29 mouse cellular contexts compared by ENCODE assay signal in genomic region chr5:24527780-24528179, GRCm38 (mm10). TPM values are rescaled to one million over a fixed set of nuclear protein-coding genes. Genes with fewer than 3 reads are reported as not detected.
DNase-seq lines count a peak whose midpoint lies in the region; ATAC-seq and TF ChIP-seq lines count a peak whose summit lies in the region.
"Had no signal": no experiment of that assay in that cellular context is flagged by ENCODE, and none has a peak within 500 bp of the region (broad histone marks: within the 10 kb centered on the region; RNA-seq: fewer than 3 reads in every experiment).

No protein-coding gene starts in this region.

- H3K9ac ChIP-seq in limb, embryonic 11.5 days (ENCODE audit: low read length) = no peak overlapping the region
- no peak overlapping the region for H3K9ac ChIP-seq in hindbrain, embryonic 14.5 days
- H3K9ac ChIP-seq in neural tube, embryonic 12.5 days = no peak overlapping the region
- no peak overlapping the region for H3K9ac ChIP-seq in lung, postnatal 0 days (replicated peaks; ENCODE audit: low read depth)
- H3K9ac ChIP-seq: limb, embryonic 13.5 days; midbrain, embryonic 15.5 days; stomach, embryonic 15.5 days had no signal

- no peak for TF ChIP-seq CTCF in left cerebral cortex, adult 2 months (IDR thresholded peaks at IDR 0.05)
- TF ChIP-seq CTCF in lung, postnatal 0 days (IDR thresholded peaks at IDR 0.05) = no peak

- peak; percentile 40 for DNase-seq in limb, embryonic 11.5 days (ENCODE audit: low spot score)
- DNase-seq in limb, embryonic 10.5 days (ENCODE audit: low spot score) = no peak
- no peak for DNase-seq in hindbrain, embryonic 14.5 days (ENCODE audit: low spot score)
- DNase-seq in left cerebral cortex, adult 2 months (ENCODE audit: extremely low spot score in 1 of 2, low spot score in 2 of 2) = no peak
- no peak for DNase-seq in lung, postnatal 0 days (ENCODE audit: low spot score)
- DNase-seq: adrenal gland, postnatal 25 days; B cell, adult 2 months; cerebellum, adult 18-20 months; cerebellum, postnatal 14 days; gastrocnemius, adult 2 months; heart, postnatal 14 days; kidney, adult 9 months; kidney, postnatal 10 days; lung, postnatal 4 days; right cerebral cortex, postnatal 25 days had no signal

- intact Hi-C loops in left cerebral cortex, adult 2 months (cut with DNase I) = no loop called here

- WGBS in limb, embryonic 11.5 days = 17% methylated on average over 6 of the region's 6 CpGs
- WGBS in limb, embryonic 10.5 days = 15% methylated on average over 6 of the region's 6 CpGs
- 15% methylated on average over 6 of the region's 6 CpGs for WGBS in hindbrain, embryonic 14.5 days
- 14% methylated on average over 6 of the region's 6 CpGs for WGBS in neural tube, embryonic 12.5 days
- 16% methylated on average over 6 of the region's 6 CpGs for WGBS in lung, postnatal 0 days

- peaks cover 8% of the 10 kb centered on the region for H3K4me1 ChIP-seq in limb, embryonic 11.5 days (ENCODE audit: control insufficient read depth, insufficient read depth, low read length)
- peaks cover 18% of the 10 kb centered on the region for H3K4me1 ChIP-seq in limb, embryonic 10.5 days
- H3K4me1 ChIP-seq in hindbrain, embryonic 14.5 days (replicated peaks; ENCODE audit: control insufficient read depth, insufficient read depth, low read length) = peaks cover 16% of the 10 kb centered on the region; the same call in 1 of the 2 replicates
- peaks cover 29% of the 10 kb centered on the region for H3K4me1 ChIP-seq in neural tube, embryonic 12.5 days
- 0 out of 2 replicates have a peak, but pooled peaks cover 5% of the 10 kb centered on the region for H3K4me1 ChIP-seq in lung, postnatal 0 days (ENCODE audit: insufficient read depth, low read depth, low read length)

- no peaks in the 10 kb centered on the region for H3K9me3 ChIP-seq in limb, embryonic 11.5 days (ENCODE audit: control insufficient read depth, low read length)
- H3K9me3 ChIP-seq in limb, embryonic 10.5 days (replicated peaks) = no peaks in the 10 kb centered on the region
- no peaks in the 10 kb centered on the region for H3K9me3 ChIP-seq in hindbrain, embryonic 14.5 days (ENCODE audit: control insufficient read depth, low read length)
- no peaks in the 10 kb centered on the region for H3K9me3 ChIP-seq in neural tube, embryonic 12.5 days
- no peaks in the 10 kb centered on the region for H3K9me3 ChIP-seq in lung, postnatal 0 days (ENCODE audit: low read length)
- H3K9me3 ChIP-seq: embryonic facial prominence, embryonic 12.5 days; limb, embryonic 13.5 days; megakaryocyte, embryonic 14.5 days; midbrain, embryonic 15.5 days; stomach, embryonic 15.5 days had no signal

- no peaks in the 10 kb centered on the region for H3K36me3 ChIP-seq in limb, embryonic 11.5 days (ENCODE audit: control insufficient read depth, insufficient read depth, low read length)
- H3K36me3 ChIP-seq in limb, embryonic 10.5 days = no peaks in the 10 kb centered on the region
- no peaks in the 10 kb centered on the region for H3K36me3 ChIP-seq in hindbrain, embryonic 14.5 days (replicated peaks; ENCODE audit: control insufficient read depth, insufficient read depth)
- H3K36me3 ChIP-seq in neural tube, embryonic 12.5 days = no peaks in the 10 kb centered on the region
- no peaks in the 10 kb centered on the region for H3K36me3 ChIP-seq in lung, postnatal 0 days (ENCODE audit: insufficient read depth, low read length)
- H3K36me3 ChIP-seq: embryonic facial prominence, embryonic 12.5 days; limb, embryonic 13.5 days; midbrain, embryonic 15.5 days; stomach, embryonic 15.5 days had no signal

- no peak overlapping the region for H3K4me3 ChIP-seq in limb, embryonic 11.5 days (ENCODE audit: low read depth, low read length)
- no peak overlapping the region; the same call in 1 of the 2 replicates for H3K4me3 ChIP-seq in limb, embryonic 10.5 days
- no peak overlapping the region for H3K4me3 ChIP-seq in hindbrain, embryonic 14.5 days (replicated peaks; ENCODE audit: low read length)
- no peak overlapping the region for H3K4me3 ChIP-seq in neural tube, embryonic 12.5 days
- H3K4me3 ChIP-seq in left cerebral cortex, adult 2 months = no peak overlapping the region
- H3K4me3 ChIP-seq in lung, postnatal 0 days (ENCODE audit: low read depth, low read length) = no peak overlapping the region

- no peak for TF ChIP-seq EP300 in lung, postnatal 0 days (IDR thresholded peaks at IDR 0.05)

- no peak for ATAC-seq in limb, embryonic 11.5 days (ENCODE audit: insufficient number of reproducible peaks, low FRiP score, low TSS enrichment, low read depth)
- no peak for ATAC-seq in hindbrain, embryonic 14.5 days (ENCODE audit: low FRiP score)
- no peak for ATAC-seq in neural tube, embryonic 12.5 days (ENCODE audit: low FRiP score, low read depth)
- ATAC-seq in lung, postnatal 0 days = no peak
- ATAC-seq: midbrain, embryonic 15.5 days had no signal

- H3K27me3 ChIP-seq in limb, embryonic 11.5 days (ENCODE audit: control insufficient read depth, insufficient read depth, low read length) = peaks cover 75% of the 10 kb centered on the region
- peaks cover 98% of the 10 kb centered on the region for H3K27me3 ChIP-seq in limb, embryonic 10.5 days (ENCODE audit: low read depth, poor library complexity, severe bottlenecking)
- H3K27me3 ChIP-seq in hindbrain, embryonic 14.5 days (ENCODE audit: control insufficient read depth, insufficient read depth, low read length) = peaks cover 83% of the 10 kb centered on the region
- H3K27me3 ChIP-seq in neural tube, embryonic 12.5 days (replicated peaks) = peaks cover 68% of the 10 kb centered on the region
- H3K27me3 ChIP-seq in lung, postnatal 0 days (replicated peaks; ENCODE audit: insufficient read depth, low read length) = peaks cover 62% of the 10 kb centered on the region

- no peak overlapping the region for H3K27ac ChIP-seq in limb, embryonic 11.5 days (replicated peaks; ENCODE audit: low read depth, low read length)
- H3K27ac ChIP-seq in limb, embryonic 10.5 days = no peak overlapping the region
- no peak overlapping the region for H3K27ac ChIP-seq in hindbrain, embryonic 14.5 days
- no peak overlapping the region for H3K27ac ChIP-seq in neural tube, embryonic 12.5 days
- no peak overlapping the region for H3K27ac ChIP-seq in left cerebral cortex, adult 2 months
- no peak overlapping the region for H3K27ac ChIP-seq in lung, postnatal 0 days (ENCODE audit: low read length)
- H3K27ac ChIP-seq: embryonic facial prominence, embryonic 12.5 days; gastrocnemius, adult 2 months; limb, embryonic 13.5 days; midbrain, embryonic 15.5 days; stomach, embryonic 15.5 days had no signal

- H3K4me2 ChIP-seq in limb, embryonic 11.5 days (ENCODE audit: low read depth, severe bottlenecking) = no peak overlapping the region
- H3K4me2 ChIP-seq in hindbrain, embryonic 14.5 days (replicated peaks) = peak overlapping the region; percentile 24; the same call in 1 of the 2 replicates
- H3K4me2 ChIP-seq in neural tube, embryonic 12.5 days (replicated peaks) = peak overlapping the region; percentile 90
- H3K4me2 ChIP-seq in lung, postnatal 0 days (replicated peaks; ENCODE audit: low read depth, low read length) = no peak overlapping the region

RNA-seq across cellular contexts. Expression of gene Gbx1, which starts 0.8 kb away (rescaled TPM):
- 0.04 TPM in 1 of 2 replicates, not detected in the other for polyA plus RNA-seq in limb, embryonic 11.5 days (2014; fragmentation: Nextera tagmentation; extraction: Ambion mirVana)
- 0.04 TPM in 1 of 2 replicates, not detected in the other for polyA plus RNA-seq in limb, embryonic 10.5 days (2016; fragmentation: Nextera tagmentation; extraction: Ambion mirVana)
- 3.3 and 4.9 TPM in 2 replicates for polyA plus RNA-seq in hindbrain, embryonic 14.5 days (2014; fragmentation: Nextera tagmentation; extraction: Ambion mirVana)
- 11.0 and 12.0 TPM in 2 replicates for polyA plus RNA-seq in neural tube, embryonic 12.5 days (2016; fragmentation: Nextera tagmentation; extraction: Ambion mirVana)
- under 1 TPM; 0.09 to 0.56 TPM for total RNA-seq in left cerebral cortex, adult 2 months (2021)
- 0.06 TPM in 1 of 2 replicates, not detected in the other for polyA plus RNA-seq in lung, postnatal 0 days (2015; fragmentation: Nextera tagmentation; extraction: Ambion mirVana)
- total RNA-seq: adrenal gland, adult 18-20 months; adrenal gland, postnatal 25 days; gastrocnemius, adult 2 months; heart, postnatal 14 days; neutrophil, adult 5-6 weeks had no signal
- polyA plus RNA-seq: gonadal fat pad, adult 2 months; limb, embryonic 13.5 days; liver, embryonic 16.5 days; lung, embryonic 16.5 days had no signal

RNA-seq across cellular contexts. Expression of gene Asb10, which starts 13.0 kb away (rescaled TPM):
- polyA plus RNA-seq in limb, embryonic 11.5 days (2014; fragmentation: Nextera tagmentation; extraction: Ambion mirVana) = 0.40 and 0.81 TPM in 2 replicates
- polyA plus RNA-seq in limb, embryonic 10.5 days (2016; fragmentation: Nextera tagmentation; extraction: Ambion mirVana) = 0.13 and 0.15 TPM in 2 replicates
- 0.22 and 0.23 TPM in 2 replicates for polyA plus RNA-seq in hindbrain, embryonic 14.5 days (2014; fragmentation: Nextera tagmentation; extraction: Ambion mirVana)
- polyA plus RNA-seq in neural tube, embryonic 12.5 days (2016; fragmentation: Nextera tagmentation; extraction: Ambion mirVana) = 0.37 and 0.82 TPM in 2 replicates
- not detected for total RNA-seq in left cerebral cortex, adult 2 months (2021)
- 0.21 and 0.29 TPM in 2 replicates for polyA plus RNA-seq in lung, postnatal 0 days (2015; fragmentation: Nextera tagmentation; extraction: Ambion mirVana)
- total RNA-seq: neutrophil, adult 5-6 weeks had no signal

RNA-seq across cellular contexts. Expression of gene 4931409K22Rik, which starts 28.8 kb away (rescaled TPM):
- polyA plus RNA-seq in limb, embryonic 11.5 days (2014; fragmentation: Nextera tagmentation; extraction: Ambion mirVana) = not detected in 2 replicates
- polyA plus RNA-seq in limb, embryonic 10.5 days (2016; fragmentation: Nextera tagmentation; extraction: Ambion mirVana) = 0.05 TPM in 1 of 2 replicates, not detected in the other
- polyA plus RNA-seq in hindbrain, embryonic 14.5 days (2014; fragmentation: Nextera tagmentation; extraction: Ambion mirVana) = 0.10 and 0.19 TPM in 2 replicates
- polyA plus RNA-seq in neural tube, embryonic 12.5 days (2016; fragmentation: Nextera tagmentation; extraction: Ambion mirVana) = 0.15 and 0.20 TPM in 2 replicates
- under 1 TPM in 1 of 2 experiments, not detected in 1; 0.14 TPM for total RNA-seq in left cerebral cortex, adult 2 months (2021)
- not detected in 2 replicates for polyA plus RNA-seq in lung, postnatal 0 days (2015; fragmentation: Nextera tagmentation; extraction: Ambion mirVana)
- total RNA-seq: adrenal gland, adult 18-20 months; adrenal gland, postnatal 25 days; gastrocnemius, adult 2 months; heart, postnatal 14 days; neutrophil, adult 5-6 weeks had no signal
- polyA plus RNA-seq: heart, embryonic 14.5 days; intestine, embryonic 16.5 days; large intestine, adult 2 months; liver, embryonic 16.5 days; lung, embryonic 16.5 days; midbrain, embryonic 15.5 days had no signal

RNA-seq across cellular contexts. Expression of gene Abcf2, which starts 49.5 kb away (rescaled TPM):
- 149 and 155 TPM in 2 replicates for polyA plus RNA-seq in limb, embryonic 11.5 days (2014; fragmentation: Nextera tagmentation; extraction: Ambion mirVana)
- 177 and 197 TPM in 2 replicates for polyA plus RNA-seq in limb, embryonic 10.5 days (2016; fragmentation: Nextera tagmentation; extraction: Ambion mirVana)
- polyA plus RNA-seq in hindbrain, embryonic 14.5 days (2014; fragmentation: Nextera tagmentation; extraction: Ambion mirVana) = 72.3 and 87.2 TPM in 2 replicates
- 114 and 123 TPM in 2 replicates for polyA plus RNA-seq in neural tube, embryonic 12.5 days (2016; fragmentation: Nextera tagmentation; extraction: Ambion mirVana)
- 10 to 100 TPM; 82.4 to 89.0 TPM for total RNA-seq in left cerebral cortex, adult 2 months (2021)
- 47.7 TPM in 2 replicates for polyA plus RNA-seq in lung, postnatal 0 days (2015; fragmentation: Nextera tagmentation; extraction: Ambion mirVana)

RNA-seq across cellular contexts. Expression of gene Chpf2, which starts 58.8 kb away (rescaled TPM):
- polyA plus RNA-seq in limb, embryonic 11.5 days (2014; fragmentation: Nextera tagmentation; extraction: Ambion mirVana) = 8.1 and 9.0 TPM in 2 replicates
- polyA plus RNA-seq in limb, embryonic 10.5 days (2016; fragmentation: Nextera tagmentation; extraction: Ambion mirVana) = 15.1 and 19.0 TPM in 2 replicates
- 14.0 and 14.4 TPM in 2 replicates for polyA plus RNA-seq in hindbrain, embryonic 14.5 days (2014; fragmentation: Nextera tagmentation; extraction: Ambion mirVana)
- 19.8 and 21.6 TPM in 2 replicates for polyA plus RNA-seq in neural tube, embryonic 12.5 days (2016; fragmentation: Nextera tagmentation; extraction: Ambion mirVana)
- 10 to 100 TPM; 72.6 to 78.4 TPM for total RNA-seq in left cerebral cortex, adult 2 months (2021)
- polyA plus RNA-seq in lung, postnatal 0 days (2015; fragmentation: Nextera tagmentation; extraction: Ambion mirVana) = 18.3 and 22.5 TPM in 2 replicates

Comparison
In these comparisons a context has a peak if more than half of its experiments do, and no peak if none do; other contexts are left out.
1. H3K4me2 ChIP-seq: peak in hindbrain, embryonic 14.5 days (single experiment) and neural tube, embryonic 12.5 days (single experiment); none in limb, embryonic 11.5 days (single experiment) and lung, postnatal 0 days (single experiment).